Mouse (Mus musculus): ENCODE data around the gene Helt. TPM values are rescaled to one million over a fixed set of nuclear protein-coding genes. Genes with fewer than 3 reads are reported as not detected.
A peak's percentile ranks its signal among the peaks of the same experiment; 100 is the strongest.
"Not testable (repeated sequence)": the region's sequence is repeated elsewhere in the genome, so short reads cannot be mapped to it uniquely, and the experiment has no call there.

Gene Helt
- polyA plus RNA-seq, 1 experiment from 2014 or later, result not detected

- Histone ChIP-seq H3K4me1 (no peaks in the 10 kb centered on the region), H3K4me3 (no peak overlapping the region), H3K9ac (no peak overlapping the region), H3K9me3 (no peaks in the 10 kb centered on the region), H3K4me2 (no peak overlapping the region), H3K27me3 (peaks cover 3% of the 10 kb centered on the region; the same call in 1 of the 2 replicates), H3K27ac (no peak overlapping the region), H3K36me3 (no peaks in the 10 kb centered on the region)
- ATAC-seq (ENCODE audit: insufficient number of reproducible peaks, insufficient read depth, low FRiP score, low TSS enrichment, low read depth), result no peak
- WGBS, result 51% methylated on average over 4 of the region's 4 CpGs
Observed at GRCm38 (mm10) chr8:46266801-46267200, 27.7 kb downstream of the Helt start.

GRCm38 (mm10) chr8:46264206-46264605, 30.3 kb downstream of the Helt start:
- not testable (repeated sequence) for H3K27me3 ChIP-seq; H3K4me3 ChIP-seq; ATAC-seq (ENCODE audit: insufficient number of reproducible peaks, insufficient read depth, low FRiP score, low TSS enrichment, low read depth); H3K4me2 ChIP-seq; H3K9me3 ChIP-seq; H3K4me1 ChIP-seq; H3K27ac ChIP-seq; H3K36me3 ChIP-seq; H3K9ac ChIP-seq
- 84% methylated on average over 4 of the region's 4 CpGs for WGBS

GRCm38 (mm10) chr8:46257921-46258682, 36.4 kb downstream of the Helt start:
- no peak overlapping the region for H3K4me3 ChIP-seq
- H3K27me3 ChIP-seq, result peaks cover 3% of the 10 kb centered on the region; the same call in 1 of the 2 replicates
- no peaks in the 10 kb centered on the region for H3K36me3 ChIP-seq
- H3K9ac ChIP-seq, result no peak overlapping the region
- H3K4me1 ChIP-seq, result peaks cover 7% of the 10 kb centered on the region
- ATAC-seq (ENCODE audit: insufficient number of reproducible peaks, insufficient read depth, low FRiP score, low TSS enrichment, low read depth), result no peak
- H3K4me2 ChIP-seq, result no peak overlapping the region
- no peak overlapping the region for H3K27ac ChIP-seq
- 25% methylated on average over 19 of the region's 19 CpGs for WGBS
- H3K9me3 ChIP-seq, result no peaks in the 10 kb centered on the region

- no peak overlapping the region for H3K27ac ChIP-seq
- H3K36me3 ChIP-seq, result no peaks in the 10 kb centered on the region
- H3K27me3 ChIP-seq, result 0 out of 2 replicates have a peak, but pooled peaks cover 2% of the 10 kb centered on the region
- H3K9me3 ChIP-seq, result no peaks in the 10 kb centered on the region
- H3K4me1 ChIP-seq, result peaks cover 8% of the 10 kb centered on the region; the same call in 1 of the 2 replicates
- WGBS, result 56% methylated on average over 13 of the region's 13 CpGs
- no peak overlapping the region for H3K9ac ChIP-seq
- 0 out of 2 replicates have a peak overlapping the region, but pooled peaks have one; percentile 14 for H3K4me3 ChIP-seq
- no peak for ATAC-seq (ENCODE audit: insufficient number of reproducible peaks, insufficient read depth, low FRiP score, low TSS enrichment, low read depth)
- H3K4me2 ChIP-seq, result peak overlapping the region; percentile 42
Observed at GRCm38 (mm10) chr8:46252456-46252855, 42.0 kb downstream of the Helt start.

- no peak overlapping the region for H3K9ac ChIP-seq
- peak overlapping the region; percentile 42; the same call in 1 of the 2 replicates for H3K4me2 ChIP-seq
- no peak for ATAC-seq (ENCODE audit: insufficient number of reproducible peaks, insufficient read depth, low FRiP score, low TSS enrichment, low read depth)
- no peaks in the 10 kb centered on the region for H3K9me3 ChIP-seq
- WGBS, result 39% methylated on average over 10 of the region's 10 CpGs
- peaks cover 8% of the 10 kb centered on the region; the same call in 1 of the 2 replicates for H3K4me1 ChIP-seq
- no peaks in the 10 kb centered on the region for H3K36me3 ChIP-seq
- H3K27me3 ChIP-seq, result 0 out of 2 replicates have a peak, but pooled peaks cover 2% of the 10 kb centered on the region
- no peak overlapping the region for H3K4me3 ChIP-seq
- no peak overlapping the region for H3K27ac ChIP-seq
Observed at GRCm38 (mm10) chr8:46251561-46251960, 42.9 kb downstream of the Helt start.

GRCm38 (mm10) chr8:46246346-46246745, 48.1 kb downstream of the Helt start:
- H3K27ac ChIP-seq, result no peak overlapping the region
- no peak overlapping the region for H3K4me3 ChIP-seq
- H3K4me1 ChIP-seq, result peaks cover 10% of the 10 kb centered on the region; the same call in 1 of the 2 replicates
- WGBS, result 72% methylated on average over 11 of the region's 11 CpGs
- H3K27me3 ChIP-seq, result 0 out of 2 replicates have a peak, but pooled peaks cover 5% of the 10 kb centered on the region
- H3K36me3 ChIP-seq, result no peaks in the 10 kb centered on the region
- no peaks in the 10 kb centered on the region for H3K9me3 ChIP-seq
- H3K9ac ChIP-seq, result no peak overlapping the region
- ATAC-seq (ENCODE audit: insufficient number of reproducible peaks, insufficient read depth, low FRiP score, low TSS enrichment, low read depth), result no peak
- H3K4me2 ChIP-seq, result no peak overlapping the region

GRCm38 (mm10) chr8:46242946-46243345, 51.5 kb downstream of the Helt start:
- Histone ChIP-seq H3K4me1 (peaks cover 8% of the 10 kb centered on the region; the same call in 1 of the 2 replicates), H3K4me2 (0 out of 2 replicates have a peak overlapping the region, but pooled peaks have one; percentile 2), H3K27me3 (peaks cover 11% of the 10 kb centered on the region), H3K36me3 (no peaks in the 10 kb centered on the region), H3K9me3 (no peaks in the 10 kb centered on the region), H3K9ac (no peak overlapping the region), H3K4me3 (no peak overlapping the region), H3K27ac (no peak overlapping the region)
- ATAC-seq (ENCODE audit: insufficient number of reproducible peaks, insufficient read depth, low FRiP score, low TSS enrichment, low read depth), result no peak
- WGBS, result 29% methylated on average over 7 of the region's 7 CpGs

Other genes with a start within 250 kb of the Helt start
- gene Cfap97, start 142.9 kb downstream of the Helt start, polyA plus RNA-seq (2015; fragmentation: Nextera tagmentation; extraction: Ambion mirVana), result 36.1 and 39.5 TPM in 2 replicates
- 7.8 and 8.3 TPM in 2 replicates for gene Snx25, start 142.5 kb downstream of the Helt start, polyA plus RNA-seq (2015; fragmentation: Nextera tagmentation; extraction: Ambion mirVana)
- 540 and 549 TPM in 2 replicates for gene Slc25a4, start 83.4 kb downstream of the Helt start, polyA plus RNA-seq (2015; fragmentation: Nextera tagmentation; extraction: Ambion mirVana)
- 12.2 and 12.3 TPM in 2 replicates for gene Acsl1, start 176.4 kb upstream of the Helt start, polyA plus RNA-seq (2015; fragmentation: Nextera tagmentation; extraction: Ambion mirVana)

Measured in embryonic facial prominence, embryonic 13.5 days (tissue).